Mouse (Mus musculus) testis, adult 2 months (tissue): ENCODE data around the gene Atp6v1g2.

Experiments
- CTCF ChIP-seq: fragments of 200-500 bp; IDR thresholded peaks from 2 replicates; pipeline ENCODE4 v1.5.1; 2012; ENCODE audit warnings: low read depth, mild to moderate bottlenecking, inconsistent platforms, low read length, moderate library complexity; ENCODE audit not compliant: control insufficient read depth, insufficient read depth, insufficient replicate concordance
- POLR2A ChIP-seq: fragments of 200-500 bp; IDR thresholded peaks from 2 replicates; pipeline ENCODE4 v1.6.1; 2012; ENCODE audit warnings: low read depth, mild to moderate bottlenecking, inconsistent platforms, low read length, moderate library complexity; ENCODE audit not compliant: control insufficient read depth

DNA sequence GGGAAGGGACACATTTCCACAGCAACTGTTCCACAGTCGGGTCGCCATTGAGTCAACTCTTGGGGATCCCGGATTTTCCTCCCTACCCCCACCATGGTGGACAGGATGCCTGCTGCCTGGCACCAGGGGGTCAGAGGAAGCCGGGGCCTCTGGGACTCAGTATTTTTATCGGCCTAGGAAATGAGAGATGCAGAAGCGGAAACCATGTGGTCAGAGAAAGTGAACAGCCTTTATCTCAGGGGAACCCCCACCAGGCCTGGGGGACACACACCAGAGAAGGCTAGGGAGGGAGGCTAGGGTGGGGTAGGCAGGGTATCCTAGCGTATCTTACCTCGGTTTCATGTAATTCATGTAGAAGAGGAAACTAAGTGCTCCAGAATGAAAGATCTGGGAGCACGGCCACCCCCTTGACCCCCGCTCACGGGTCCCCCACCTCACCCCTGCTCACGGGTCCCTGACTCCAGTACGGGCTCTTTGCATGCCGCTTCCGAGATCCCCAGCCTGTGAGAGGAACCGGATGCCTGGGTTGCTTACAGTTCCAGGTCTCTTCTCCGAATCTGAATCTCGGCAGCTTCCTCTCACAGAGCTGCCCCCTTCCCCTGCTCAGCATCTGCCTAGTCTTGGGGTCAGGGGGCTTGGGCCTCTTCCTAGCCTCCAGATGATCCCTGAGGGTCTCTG is 14.8 kb upstream of the Atp6v1g2 start:
- TF ChIP-seq CTCF: no peak
- no peak for TF ChIP-seq POLR2A
